Mouse (Mus musculus) bone marrow, adult 2 months (tissue): ENCODE measurements around the gene Glra2. TPM values are rescaled to one million over a fixed set of nuclear protein-coding genes. Genes with fewer than 3 reads are reported as not detected.
"Not testable (repeated sequence)": the region's sequence is repeated elsewhere in the genome, so short reads cannot be mapped to it uniquely, and the experiment has no call there.

ENCODE experiments used
- H3K27ac ChIP-seq: fragments of 200-500 bp; 2 replicates; pipeline ENCODE4 v1.5.1; 2012; ENCODE audit warnings: low read depth, mild to moderate bottlenecking, control low read depth, inconsistent platforms, low read length; ENCODE audit not compliant: control insufficient read depth, poor library complexity, insufficient read depth
- H3K4me1 ChIP-seq: fragments of 200-500 bp; 2 replicates; pipeline ENCODE4 v1.6.1; 2011; ENCODE audit warnings: low read length; ENCODE audit not compliant: control insufficient read depth, insufficient read depth
- H3K4me3 ChIP-seq: fragments of 200-500 bp; replicated peaks from 2 replicates; pipeline ENCODE3; 2011; ENCODE audit warnings: mild to moderate bottlenecking, low read depth, low read length, control low read depth; ENCODE audit not compliant: control insufficient read depth
- CTCF ChIP-seq: fragments of 200-500 bp; IDR thresholded peaks from 2 replicates; pipeline ENCODE4 v1.5.1; 2011; ENCODE audit warnings: low read length, control low read depth; ENCODE audit not compliant: control insufficient read depth, insufficient read depth
- POLR2A ChIP-seq: fragments of 200-500 bp; IDR thresholded peaks from 2 replicates; pipeline ENCODE4 v1.6.1; 2011; ENCODE audit warnings: low read depth, mild to moderate bottlenecking, control low read depth, low read length, borderline replicate concordance; ENCODE audit not compliant: control insufficient read depth
- WGBS: fragments of 180-500 bp; shearing (Covaris S2); methylation state at CpG from one replicate; pipeline ENCODE4 v1.1.7; 2018; 5-methylcytosine and 5-hydroxymethylcytosine counted together
- polyA plus RNA-seq: library from polyadenylated mRNA; stranded (reverse); fragments of >200 nt; gene quantifications from 2 replicates; pipeline ENCODE4 v1.2.4, GENCODE M21; 2011; ENCODE audit warnings: low replicate concordance; ENCODE audit not compliant: missing spikeins, insufficient read depth, insufficient read length

Gene Glra2
- polyA plus RNA-seq = not detected in 2 replicates

GRCm38 (mm10) chrX:165326939-165327698 lies at the start of gene Glra2:
Gene Glra2 (minus strand): TSS chrX:165327393.
- WGBS = 17% methylated on average over 12 of the region's 12 CpGs
- H3K4me3 ChIP-seq = no peak within 1 kb of the TSS
- no peaks in the 10 kb centered on the region for H3K4me1 ChIP-seq
- no peak within 1 kb of the TSS for H3K27ac ChIP-seq
- TF ChIP-seq POLR2A (no peak), CTCF (no peak)

GRCm38 (mm10) chrX:165362798-165363197 lies 35.6 kb upstream of the Glra2 start:
- Histone ChIP-seq H3K27ac (no peak overlapping the region), H3K4me1 (no peaks in the 10 kb centered on the region), H3K4me3 (no peak overlapping the region)
- WGBS = 68% methylated on average over 1 of the region's 1 CpGs
- no peak for TF ChIP-seq POLR2A
- no peak for TF ChIP-seq CTCF

GRCm38 (mm10) chrX:165344611-165345010 lies 17.4 kb upstream of the Glra2 start:
- Histone ChIP-seq H3K4me1 (no peaks in the 10 kb centered on the region), H3K27ac (no peak overlapping the region), H3K4me3 (no peak overlapping the region)
- 77% methylated on average over 5 of the region's 5 CpGs for WGBS
- TF ChIP-seq POLR2A (no peak), CTCF (no peak)

GRCm38 (mm10) chrX:165327699-165328333 lies 623 bp upstream of the Glra2 start:
- 9% methylated on average over 9 of the region's 9 CpGs for WGBS
- no peaks in the 10 kb centered on the region for H3K4me1 ChIP-seq

DNA sequence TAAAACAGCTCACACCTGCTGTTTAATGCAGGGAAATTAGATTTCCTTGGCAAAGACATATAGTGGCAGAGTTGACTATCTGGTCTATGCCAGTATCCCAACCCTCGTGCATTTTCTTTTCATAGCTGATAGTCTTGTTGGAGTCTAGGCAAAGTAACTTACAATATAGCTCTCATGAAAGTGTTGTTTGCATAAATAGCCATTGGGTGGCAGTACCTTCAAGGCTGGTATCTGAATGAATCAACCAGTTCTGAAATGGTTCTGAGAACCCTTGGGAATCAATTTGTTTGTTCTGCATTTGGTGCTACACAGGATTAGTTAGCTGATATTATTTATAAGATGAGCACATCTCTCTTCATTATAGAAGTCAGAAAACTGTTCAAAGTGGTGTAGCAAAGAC lies 133.6 kb downstream of the Glra2 start:
- Histone ChIP-seq H3K4me3 (no peak overlapping the region), H3K4me1 (no peaks in the 10 kb centered on the region), H3K27ac (no peak overlapping the region)
- TF ChIP-seq POLR2A = no peak
- TF ChIP-seq CTCF = no peak
- WGBS = 38% methylated on average over 1 of the region's 1 CpGs

More at GRCm38 (mm10) chrX:165327699-165328333, 623 bp upstream of the Glra2 start:
- no peak overlapping the region for H3K4me3 ChIP-seq
- H3K27ac ChIP-seq = no peak overlapping the region
- no peak for TF ChIP-seq POLR2A
- no peak for TF ChIP-seq CTCF

- TF ChIP-seq CTCF (no peak), POLR2A (no peak)
- H3K4me3 ChIP-seq = no peak overlapping the region
- 36% methylated on average over 1 of the region's 1 CpGs for WGBS
- no peaks in the 10 kb centered on the region for H3K4me1 ChIP-seq
- H3K27ac ChIP-seq = no peak overlapping the region
Measured at GRCm38 (mm10) chrX:165191170-165191569, 136.0 kb downstream of the Glra2 start.

- not testable (repeated sequence) for H3K27ac ChIP-seq, H3K4me1 ChIP-seq, H3K4me3 ChIP-seq
- 84% methylated on average over 2 of the region's 2 CpGs for WGBS
Measured at GRCm38 (mm10) chrX:165182948-165183347, 144.2 kb downstream of the Glra2 start.

GRCm38 (mm10) chrX:165156549-165156948 lies 170.6 kb downstream of the Glra2 start:
- TF ChIP-seq CTCF (no peak), POLR2A (no peak)
- no peak overlapping the region for H3K4me3 ChIP-seq
- WGBS = 48% methylated on average over 1 of the region's 1 CpGs
- H3K4me1 ChIP-seq = no peaks in the 10 kb centered on the region
- no peak overlapping the region for H3K27ac ChIP-seq

GRCm38 (mm10) chrX:165104171-165104570 lies 223.0 kb downstream of the Glra2 start:
- no peak overlapping the region for H3K4me3 ChIP-seq
- no peaks in the 10 kb centered on the region for H3K4me1 ChIP-seq
- WGBS = 75% methylated on average over 1 of the region's 1 CpGs
- TF ChIP-seq CTCF = no peak
- no peak for TF ChIP-seq POLR2A
- no peak overlapping the region for H3K27ac ChIP-seq
